Mouse (Mus musculus) brain, embryonic 14.5 days (tissue): Measurements from ENCODE around the gene 9530003J23Rik. TPM values are rescaled to one million over a fixed set of nuclear protein-coding genes. Genes with fewer than 3 reads are reported as not detected.
"Not testable (repeated sequence)": the region's sequence is repeated elsewhere in the genome, so short reads cannot be mapped to it uniquely, and the experiment has no call there.

Source experiments
- DNase-seq: peaks from one replicate; pipeline ENCODE4 v3.0.0-alpha.2; 2011; ENCODE audit warnings: low read depth
- CTCF ChIP-seq: fragments of 200-500 bp; IDR thresholded peaks from 2 replicates; pipeline ENCODE4 v1.5.1; 2012; ENCODE audit warnings: inconsistent platforms, mild to moderate bottlenecking, moderate library complexity, borderline replicate concordance; ENCODE audit not compliant: insufficient read depth, insufficient read length; ENCODE audit errors: extremely low read depth
- POLR2A ChIP-seq: fragments of 200-500 bp; IDR thresholded peaks from 2 replicates; pipeline ENCODE4 v1.6.1; 2012; ENCODE audit warnings: mild to moderate bottlenecking, inconsistent platforms, borderline replicate concordance; ENCODE audit not compliant: poor library complexity, insufficient read depth, insufficient read length, severe bottlenecking; ENCODE audit errors: extremely low read depth
- polyA plus RNA-seq: library from polyadenylated mRNA; depleted of rRNA; stranded (reverse); fragments of >200 nt; gene quantifications from 2 replicates; pipeline ENCODE4 v1.2.3, GENCODE M21; 2012

9530003J23Rik gene
- polyA plus RNA-seq, 1 experiment = not detected

GRCm38 (mm10) chr10:117275681-117276369 is 37.3 kb upstream of the 9530003J23Rik start:
- TF ChIP-seq POLR2A (no peak), CTCF (no peak)
- no peak for DNase-seq

GRCm38 (mm10) chr10:117274645-117275044 is 36.1 kb upstream of the 9530003J23Rik start:
- DNase-seq = not testable (repeated sequence)

DNA sequence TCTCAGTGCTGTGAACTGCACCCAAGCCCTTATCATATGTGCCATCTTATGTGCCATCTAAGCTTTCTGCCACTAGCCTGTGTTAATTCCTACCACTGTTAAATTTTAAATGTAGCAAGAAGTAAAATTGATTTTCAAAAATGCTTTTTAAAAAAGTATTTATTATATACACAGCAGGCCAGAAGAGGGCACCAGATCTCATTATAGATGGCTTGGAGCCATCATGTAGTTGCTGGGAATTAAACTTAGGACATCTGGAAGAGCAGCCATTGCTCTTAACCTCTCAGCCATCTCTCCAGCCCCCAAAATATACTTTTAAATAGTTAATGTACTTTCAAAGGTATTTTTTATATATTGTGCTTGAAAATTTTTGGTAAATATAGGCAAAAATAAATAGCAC is 33.5 kb upstream of the 9530003J23Rik start:
- DNase-seq = peak; percentile 17
- TF ChIP-seq CTCF (0 out of 2 replicates have a peak, but pooled peaks have one; percentile 14), POLR2A (no peak)

- TF ChIP-seq CTCF = no peak
- TF ChIP-seq POLR2A = no peak
- peak; percentile 55 for DNase-seq
Measured at GRCm38 (mm10) chr10:117259870-117260269, 21.4 kb upstream of the 9530003J23Rik start.

DNA sequence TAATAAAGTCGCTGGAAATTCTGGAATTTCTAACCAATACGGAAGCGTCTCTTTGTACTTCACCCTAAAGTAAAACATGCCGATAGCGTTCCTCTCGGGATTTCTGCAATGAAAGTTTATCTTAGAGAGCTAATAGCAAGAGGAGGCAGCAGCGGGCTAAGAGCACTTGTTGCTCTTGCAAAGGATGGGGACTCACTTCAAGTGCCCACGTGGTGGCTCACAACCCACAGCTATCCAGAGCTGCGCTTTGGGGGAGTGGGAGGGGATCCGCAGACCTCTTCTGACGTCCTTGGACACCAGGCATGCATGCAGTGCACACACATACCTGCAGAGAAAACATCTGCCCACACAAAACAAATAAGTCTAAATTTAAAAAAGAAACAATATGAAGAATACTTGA is 2.6 kb downstream of the 9530003J23Rik start:
- TF ChIP-seq CTCF (no peak), POLR2A (no peak)
- DNase-seq = no peak

DNA sequence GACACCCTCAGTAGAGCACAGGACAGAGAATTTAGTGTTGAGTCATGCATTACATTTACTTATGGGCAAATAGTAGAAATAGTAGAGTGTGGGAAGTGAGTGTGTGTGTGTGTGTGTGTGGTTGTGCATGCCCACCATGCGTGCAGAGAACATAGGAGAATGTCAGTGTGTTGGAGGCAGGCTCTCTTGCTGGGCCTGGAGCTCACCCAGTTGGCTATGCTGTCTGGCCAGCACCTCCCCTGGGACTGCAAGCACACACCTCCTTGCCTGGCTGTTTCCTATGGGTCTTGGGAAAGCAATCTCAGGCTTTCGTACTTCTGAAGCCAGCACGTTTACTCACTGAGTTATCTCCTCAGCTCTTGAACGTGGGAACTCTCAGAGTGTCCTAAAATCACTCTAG is 3.7 kb downstream of the 9530003J23Rik start:
- TF ChIP-seq CTCF = no peak
- no peak for TF ChIP-seq POLR2A
- DNase-seq = no peak

GRCm38 (mm10) chr10:117229826-117230225 is 8.7 kb downstream of the 9530003J23Rik start:
- no peak for TF ChIP-seq POLR2A
- TF ChIP-seq CTCF = no peak

DNA sequence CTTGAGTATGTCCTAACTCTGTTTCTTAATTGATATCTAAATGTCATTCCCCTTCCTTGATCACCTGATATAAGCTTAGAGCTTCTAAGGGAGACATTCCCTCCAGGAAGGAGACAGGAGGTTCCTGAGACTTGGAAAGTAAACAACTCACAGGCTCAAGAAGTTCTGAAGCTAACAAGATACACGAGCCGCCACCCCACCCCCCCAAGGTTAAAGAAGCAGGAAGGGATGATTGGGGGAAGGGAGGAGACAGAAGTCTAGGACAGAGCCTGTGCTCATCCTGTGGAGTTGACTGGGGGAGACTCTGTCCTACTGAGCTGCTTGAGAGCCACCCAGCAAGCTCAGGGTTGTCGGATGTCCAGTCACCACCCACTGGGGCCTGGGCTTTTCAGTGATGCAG is 12.5 kb downstream of the 9530003J23Rik start:
- TF ChIP-seq POLR2A = no peak
- no peak for TF ChIP-seq CTCF

More at GRCm38 (mm10) chr10:117229826-117230225, 8.7 kb downstream of the 9530003J23Rik start:
- peak; percentile 54 for DNase-seq

GRCm38 (mm10) chr10:117225094-117225493 is 13.4 kb downstream of the 9530003J23Rik start:
- DNase-seq = peak; percentile 26
- TF ChIP-seq CTCF (0 out of 2 replicates have a peak, but pooled peaks have one; percentile 13), POLR2A (no peak)

More for the DNA sequence above, 12.5 kb downstream of the 9530003J23Rik start:
- DNase-seq = no peak

DNA sequence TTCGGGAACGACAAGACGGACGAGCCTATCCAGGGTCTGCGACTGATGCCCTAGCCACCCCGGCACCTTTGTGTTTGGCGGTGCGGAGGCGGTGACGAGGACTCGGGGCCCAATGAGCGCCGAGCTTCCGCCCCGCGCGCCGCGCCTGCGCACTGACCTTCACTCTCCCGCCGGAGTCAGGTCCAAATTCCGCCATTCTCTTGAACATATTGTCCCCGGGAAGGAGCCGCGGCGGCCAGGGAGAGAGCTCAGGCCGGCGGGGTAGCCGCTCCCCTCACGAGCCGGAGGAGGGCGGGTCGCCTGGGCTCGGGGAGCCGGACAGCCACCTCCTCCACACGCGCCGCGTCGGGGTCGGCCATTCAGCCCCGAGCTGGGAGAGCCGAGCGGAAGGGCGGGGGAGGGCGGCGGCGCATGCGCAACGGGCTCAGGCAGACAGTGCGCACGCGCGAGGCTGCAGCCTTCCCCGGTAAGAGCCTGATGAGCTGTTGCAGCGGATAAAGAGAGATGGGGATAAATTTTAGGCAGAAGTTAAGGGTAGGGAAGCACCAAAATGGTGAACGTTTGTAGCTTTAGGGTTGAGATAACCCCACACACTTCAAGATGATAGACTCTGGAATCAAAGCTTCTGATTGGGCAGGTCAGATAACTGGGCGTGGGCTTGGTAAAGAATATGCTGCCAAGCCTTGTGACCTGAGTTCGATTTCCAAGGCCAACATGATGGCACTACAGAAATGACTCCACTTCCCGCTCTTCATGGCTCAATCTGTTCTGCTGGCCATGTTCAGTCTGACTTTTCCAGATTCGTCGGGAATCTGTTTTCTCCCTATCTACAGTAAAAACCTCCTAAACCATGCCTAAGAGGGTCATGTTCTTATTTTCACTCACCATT is 14.2 kb downstream of the 9530003J23Rik start, which contains the start of gene Yeats4:
Gene Yeats4, minus strand, starts transcription at position 406 of the 889 bp plus-strand sequence.
- TF ChIP-seq POLR2A = peak; percentile 97
- no peak for TF ChIP-seq CTCF
- peak; percentile 98 for DNase-seq

GRCm38 (mm10) chr10:117223758-117224101 is 14.8 kb downstream of the 9530003J23Rik start:
- no peak for DNase-seq
- TF ChIP-seq CTCF = no peak
- TF ChIP-seq POLR2A = no peak

DNA sequence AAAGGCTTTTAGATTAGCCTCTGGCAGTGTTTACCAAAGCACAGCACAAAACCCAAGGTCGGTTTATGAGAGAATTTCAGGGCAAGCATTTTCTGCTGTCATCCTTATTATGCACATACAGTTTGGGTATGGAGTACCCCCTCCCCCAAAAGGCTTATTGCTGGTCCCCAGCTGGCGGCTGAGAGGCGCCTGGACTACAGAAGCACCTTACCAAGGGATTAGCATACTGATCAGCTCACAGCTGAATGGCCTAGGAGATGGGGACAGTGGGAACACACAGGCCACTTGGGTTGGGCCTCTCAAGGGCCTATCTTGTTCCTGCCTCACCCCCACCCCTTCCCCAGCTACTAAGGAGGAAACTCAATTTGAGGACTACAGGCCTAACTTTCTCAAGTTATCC is 15.7 kb downstream of the 9530003J23Rik start:
- TF ChIP-seq POLR2A = no peak
- TF ChIP-seq CTCF = no peak

GRCm38 (mm10) chr10:117218351-117218750 is 20.2 kb downstream of the 9530003J23Rik start:
- DNase-seq = no peak
- no peak for TF ChIP-seq CTCF
- no peak for TF ChIP-seq POLR2A

More for the DNA sequence above, 15.7 kb downstream of the 9530003J23Rik start:
- peak; percentile 76 for DNase-seq
